Mouse (Mus musculus): ENCODE measurements around the gene Il2rg.

The Il2rg gene

GRCm38 (mm10) chrX:101268025-101268754 is at the start of gene Il2rg:
Gene Il2rg (minus strand): TSS chrX:101268255.
- no peak for DNase-seq (ENCODE audit: low spot score in 2 of 2)

- DNase-seq (ENCODE audit: low spot score in 2 of 2) = peak; percentile 81 to 86
These were observed 45.7 kb upstream of the Il2rg start for GRCm38 (mm10) chrX:101313625-101314359.

- DNase-seq (ENCODE audit: low spot score in 2 of 2) = peak; percentile 48 to 55
These were observed 41.2 kb upstream of the Il2rg start for GRCm38 (mm10) chrX:101309299-101309698.

GRCm38 (mm10) chrX:101304646-101305045 is 36.6 kb upstream of the Il2rg start:
- DNase-seq (ENCODE audit: low spot score in 2 of 2) = no peak

GRCm38 (mm10) chrX:101301654-101302053 is 33.6 kb upstream of the Il2rg start:
- DNase-seq (ENCODE audit: low spot score in 2 of 2) = no peak

GRCm38 (mm10) chrX:101300427-101301030 is 32.5 kb upstream of the Il2rg start:
- DNase-seq (ENCODE audit: low spot score in 2 of 2) = no peak

GRCm38 (mm10) chrX:101299473-101300426 is 31.7 kb upstream of the Il2rg start:
- DNase-seq (ENCODE audit: low spot score in 2 of 2) = no peak

- DNase-seq (ENCODE audit: low spot score in 2 of 2) = peak in 1 of 2 experiments; percentile 58
These were observed 31.0 kb upstream of the Il2rg start, which contains the start of gene Nlgn3 for GRCm38 (mm10) chrX:101299055-101299454. Gene Nlgn3 (plus strand): TSS chrX:101299168.

- DNase-seq (ENCODE audit: low spot score in 2 of 2) = no peak
These were observed 22.1 kb upstream of the Il2rg start for GRCm38 (mm10) chrX:101290111-101290510.

- no peak for DNase-seq (ENCODE audit: low spot score in 2 of 2)
These were observed 21.0 kb upstream of the Il2rg start for GRCm38 (mm10) chrX:101289037-101289436.

GRCm38 (mm10) chrX:101288432-101288831 is 20.4 kb upstream of the Il2rg start:
- no peak for DNase-seq (ENCODE audit: low spot score in 2 of 2)

- no peak for DNase-seq (ENCODE audit: low spot score in 2 of 2)
These were observed 19.5 kb upstream of the Il2rg start for GRCm38 (mm10) chrX:101287543-101287942.

- no peak for DNase-seq (ENCODE audit: low spot score in 2 of 2)
These were observed 18.1 kb upstream of the Il2rg start for GRCm38 (mm10) chrX:101285953-101286670.

GRCm38 (mm10) chrX:101285534-101285933 is 17.5 kb upstream of the Il2rg start:
- peak; percentile 51 to 61 for DNase-seq (ENCODE audit: low spot score in 2 of 2)

- DNase-seq (ENCODE audit: low spot score in 2 of 2) = no peak
These were observed 14.8 kb upstream of the Il2rg start for GRCm38 (mm10) chrX:101282813-101283212.

GRCm38 (mm10) chrX:101273875-101274738 is 6.1 kb upstream of the Il2rg start, which contains the start of gene Med12:
Gene Med12 (plus strand): TSS chrX:101274030.
- peak; percentile 72 to 77 for DNase-seq (ENCODE audit: low spot score in 2 of 2)

GRCm38 (mm10) chrX:101273410-101273809 is 5.4 kb upstream of the Il2rg start:
- DNase-seq (ENCODE audit: low spot score in 2 of 2) = no peak

GRCm38 (mm10) chrX:101268755-101269124 is 685 bp upstream of the Il2rg start, which contains the start of gene Gm20489:
Gene Gm20489 (minus strand): TSS chrX:101269023.
- DNase-seq (ENCODE audit: low spot score in 2 of 2) = no peak

- no peak for DNase-seq (ENCODE audit: low spot score in 2 of 2)
These were observed 1.4 kb downstream of the Il2rg start for GRCm38 (mm10) chrX:101266631-101267030.

GRCm38 (mm10) chrX:101263892-101264291 is 4.2 kb downstream of the Il2rg start, which contains the start of gene Gm614:
Gene Gm614 (minus strand): TSS chrX:101263992.
- DNase-seq (ENCODE audit: low spot score in 2 of 2) = no peak

Measured in right cerebral cortex, adult 2 months (tissue).